24 mouse cellular contexts compared by ENCODE assay signal in genomic region chr11:118343629-118344028, GRCm38 (mm10). TPM values are rescaled to one million over a fixed set of nuclear protein-coding genes. Genes with fewer than 3 reads are reported as not detected.
DNase-seq lines count a peak whose midpoint lies in the region; ATAC-seq and TF ChIP-seq lines count a peak whose summit lies in the region.
"Had no signal": no experiment of that assay in that cellular context is flagged by ENCODE, and none has a peak within 500 bp of the region (broad histone marks: within the 10 kb centered on the region; RNA-seq: fewer than 3 reads in every experiment).

No protein-coding gene starts in this region.

- no peaks in the 10 kb centered on the region for H3K27me3 ChIP-seq in forebrain, embryonic 11.5 days (ENCODE audit: control insufficient read depth, insufficient read depth, low read length)
- H3K27me3 ChIP-seq in forebrain, postnatal 0 days (ENCODE audit: insufficient read depth, low read length), result no peaks in the 10 kb centered on the region
- H3K27me3 ChIP-seq in limb, embryonic 15.5 days, result no peaks in the 10 kb centered on the region
- no peaks in the 10 kb centered on the region for H3K27me3 ChIP-seq in limb, embryonic 10.5 days (ENCODE audit: low read depth, poor library complexity, severe bottlenecking)
- H3K27me3 ChIP-seq in CH12.LX (replicated peaks), result peaks cover 16% of the 10 kb centered on the region
- H3K27me3 ChIP-seq: hindbrain, embryonic 12.5 days; hindbrain, embryonic 15.5 days had no signal

- TF ChIP-seq EP300 in CH12.LX (IDR thresholded peaks at IDR 0.05; ENCODE audit: low read length), result peak; percentile 51

- TF ChIP-seq RAD21 in CH12.LX (IDR thresholded peaks at IDR 0.05; ENCODE audit: low read depth, low read length), result no peak

- H3K9ac ChIP-seq in forebrain, embryonic 11.5 days (ENCODE audit: low read length), result no peak overlapping the region
- no peak overlapping the region for H3K9ac ChIP-seq in forebrain, postnatal 0 days
- H3K9ac ChIP-seq in limb, embryonic 15.5 days, result no peak overlapping the region
- no peak overlapping the region for H3K9ac ChIP-seq in CH12.LX (ENCODE audit: insufficient read depth, low read depth)
- H3K9ac ChIP-seq: hindbrain, embryonic 12.5 days; hindbrain, embryonic 15.5 days had no signal

- H3K4me2 ChIP-seq in forebrain, embryonic 11.5 days (ENCODE audit: low read depth, low read length, severe bottlenecking), result no peak overlapping the region
- no peak overlapping the region for H3K4me2 ChIP-seq in forebrain, postnatal 0 days (ENCODE audit: low read depth)
- no peak overlapping the region for H3K4me2 ChIP-seq in limb, embryonic 15.5 days
- no peak overlapping the region for H3K4me2 ChIP-seq in CH12.LX (ENCODE audit: insufficient read depth, low read depth, poor library complexity, severe bottlenecking)
- H3K4me2 ChIP-seq: heart, embryonic 11.5 days; hindbrain, embryonic 12.5 days; hindbrain, embryonic 15.5 days had no signal

- in situ Hi-C loops in CH12.LX (cut with MboI; ENCODE audit: low pct_ligation_motif_present, low pct_unique_long_range_greater_than_20kb, low sequenced_read_pairs), result no loop called here

- H3K9me3 ChIP-seq in forebrain, embryonic 11.5 days (ENCODE audit: control insufficient read depth, low read length), result no peaks in the 10 kb centered on the region
- no peaks in the 10 kb centered on the region for H3K9me3 ChIP-seq in forebrain, postnatal 0 days (ENCODE audit: low read length)
- H3K9me3 ChIP-seq in limb, embryonic 15.5 days, result no peaks in the 10 kb centered on the region
- H3K9me3 ChIP-seq in limb, embryonic 10.5 days (replicated peaks), result no peaks in the 10 kb centered on the region
- no peaks in the 10 kb centered on the region for H3K9me3 ChIP-seq in CH12.LX (replicated peaks; ENCODE audit: low read length)
- H3K9me3 ChIP-seq: hindbrain, embryonic 12.5 days; hindbrain, embryonic 15.5 days had no signal

- intact Hi-C loops in gastrocnemius, adult 2 months (cut with DNase I), result no loop called here
- intact Hi-C loops in heart, postnatal 25 days (cut with DNase I), result no loop called here

- WGBS in forebrain, embryonic 11.5 days, result 92% methylated on average over 2 of the region's 2 CpGs
- 78% methylated on average over 2 of the region's 2 CpGs for WGBS in forebrain, postnatal 0 days
- WGBS in limb, embryonic 15.5 days, result 72% methylated on average over 2 of the region's 2 CpGs
- WGBS in limb, embryonic 10.5 days, result 94% methylated on average over 2 of the region's 2 CpGs

- dilution Hi-C loops in CH12.LX (cut with MboI; ENCODE audit: extremely low pct_ligation_motif_present, extremely low pct_unique_long_range_greater_than_20kb, low sequenced_read_pairs), result no loop called here

- no peaks in the 10 kb centered on the region for H3K79me2 ChIP-seq in CH12.LX (replicated peaks; ENCODE audit: control insufficient read depth, extremely low read depth, insufficient read depth, poor library complexity, severe bottlenecking)

- no peak for TF ChIP-seq CTCF in forebrain, postnatal 0 days (IDR thresholded peaks at IDR 0.05; ENCODE audit: low read depth)
- TF ChIP-seq CTCF in gastrocnemius, adult 2 months (IDR thresholded peaks at IDR 0.05), result no peak
- no peak for TF ChIP-seq CTCF in CH12.LX (conservative IDR thresholded peaks at IDR 0.05 in 1 of 2, IDR thresholded peaks at IDR 0.05 in 1 of 2; ENCODE audit: low read depth in 2 of 2, low read length in 2 of 2)

- ATAC-seq in forebrain, embryonic 11.5 days (replicated peaks; ENCODE audit: low FRiP score), result no peak
- ATAC-seq in forebrain, postnatal 0 days, result no peak
- ATAC-seq in limb, embryonic 15.5 days (ENCODE audit: insufficient number of reproducible peaks, low FRiP score, low TSS enrichment, low read depth), result no peak
- ATAC-seq: activated CD4-positive, CD25-positive, alpha-beta regulatory T cell, adult 4 months; CD4-positive, CD25-positive, alpha-beta regulatory T cell, adult 4 months; intestine, postnatal 0 days had no signal

- H3K36me3 ChIP-seq in forebrain, embryonic 11.5 days (ENCODE audit: control insufficient read depth, insufficient read depth, low read length), result no peaks in the 10 kb centered on the region
- no peaks in the 10 kb centered on the region for H3K36me3 ChIP-seq in forebrain, postnatal 0 days (ENCODE audit: insufficient read depth)
- peaks cover 14% of the 10 kb centered on the region; the same call in 1 of the 2 replicates for H3K36me3 ChIP-seq in limb, embryonic 15.5 days
- H3K36me3 ChIP-seq in limb, embryonic 10.5 days, result peaks cover 20% of the 10 kb centered on the region; the same call in 1 of the 2 replicates
- no peaks in the 10 kb centered on the region for H3K36me3 ChIP-seq in CH12.LX (replicated peaks in 1 of 2; ENCODE audit: control insufficient read depth in 1 of 2, insufficient read depth in 1 of 2, low read length in 1 of 2)
- H3K36me3 ChIP-seq: hindbrain, embryonic 12.5 days; hindbrain, embryonic 15.5 days had no signal

- H3K27ac ChIP-seq in forebrain, embryonic 11.5 days (ENCODE audit: low read depth, low read length), result 0 out of 2 replicates have a peak overlapping the region, but pooled peaks have one; percentile 18
- no peak overlapping the region; the same call in 1 of the 2 replicates for H3K27ac ChIP-seq in forebrain, postnatal 0 days (ENCODE audit: low read depth, low read length)
- peak overlapping the region; percentile 4 for H3K27ac ChIP-seq in gastrocnemius, adult 2 months
- peak overlapping the region; percentile 2; the same call in 1 of the 2 replicates for H3K27ac ChIP-seq in limb, embryonic 15.5 days
- no peak overlapping the region for H3K27ac ChIP-seq in limb, embryonic 10.5 days
- no peak overlapping the region for H3K27ac ChIP-seq in CH12.LX (ENCODE audit: insufficient read depth, low read depth)

- TF ChIP-seq POLR2A in CH12.LX (IDR thresholded peaks at IDR 0.05; ENCODE audit: low read depth, low read length), result no peak

- peaks cover 15% of the 10 kb centered on the region for H3K4me1 ChIP-seq in forebrain, embryonic 11.5 days (replicated peaks; ENCODE audit: control insufficient read depth, insufficient read depth, low read length)
- H3K4me1 ChIP-seq in forebrain, postnatal 0 days (ENCODE audit: insufficient read depth), result peaks cover 9% of the 10 kb centered on the region
- H3K4me1 ChIP-seq in limb, embryonic 15.5 days, result peaks cover 64% of the 10 kb centered on the region
- peaks cover 48% of the 10 kb centered on the region for H3K4me1 ChIP-seq in limb, embryonic 10.5 days
- H3K4me1 ChIP-seq in CH12.LX (ENCODE audit: control insufficient read depth in 1 of 2, insufficient read depth in 2 of 2), result peaks cover 24 to 57% of the 10 kb centered on the region in 2 experiments

- no peak for DNase-seq in forebrain, embryonic 11.5 days (ENCODE audit: low spot score)
- DNase-seq in forebrain, postnatal 0 days, result no peak
- DNase-seq in gastrocnemius, adult 2 months, result no peak
- DNase-seq in gastrocnemius, adult 8-10 months (ENCODE audit: low spot score in 2 of 2), result no peak
- DNase-seq in limb, embryonic 10.5 days (ENCODE audit: low spot score), result no peak
- DNase-seq in CH12.LX (ENCODE audit: extremely low read depth), result peak; percentile 20
- no peak for DNase-seq in heart, postnatal 25 days (ENCODE audit: low spot score)
- DNase-seq: adrenal gland, adult 8-10 months; adrenal gland, postnatal 25 days; B cell, adult 2 months; cerebellum, adult 11-12 months; cerebellum, adult 9-10 months; cerebellum, postnatal 14 days; gastrocnemius, postnatal 14 days; heart, adult 11 months; heart, postnatal 36 days; kidney, adult 8-10 months had no signal

- no peak overlapping the region for H3K4me3 ChIP-seq in forebrain, embryonic 11.5 days (ENCODE audit: low read depth, low read length)
- no peak overlapping the region for H3K4me3 ChIP-seq in forebrain, postnatal 0 days (ENCODE audit: low read depth, low read length)
- no peak overlapping the region for H3K4me3 ChIP-seq in gastrocnemius, adult 2 months
- H3K4me3 ChIP-seq in limb, embryonic 15.5 days, result no peak overlapping the region
- H3K4me3 ChIP-seq in limb, embryonic 10.5 days, result no peak overlapping the region
- no peak overlapping the region for H3K4me3 ChIP-seq in CH12.LX (replicated peaks in 1 of 3; ENCODE audit: low read depth in 2 of 3, low read length in 2 of 3, poor library complexity in 1 of 3)
- H3K4me3 ChIP-seq: hindbrain, embryonic 12.5 days; hindbrain, embryonic 15.5 days had no signal

RNA-seq across cellular contexts. Expression of gene Cep295nl, which starts 1.3 kb away (rescaled TPM):
- polyA plus RNA-seq in forebrain, embryonic 11.5 days (2014; fragmentation: Nextera tagmentation; extraction: Ambion mirVana), result 0.44 and 0.60 TPM in 2 replicates
- 0.33 and 1.5 TPM in 2 replicates for total RNA-seq in forebrain, postnatal 0 days (2014; rRNA removed)
- polyA plus RNA-seq in forebrain, postnatal 0 days (2015; fragmentation: Nextera tagmentation; extraction: Ambion mirVana), result 0.14 and 0.21 TPM in 2 replicates
- total RNA-seq in gastrocnemius, adult 2 months (2021), result 1 to 10 TPM; 1.0 to 1.1 TPM
- total RNA-seq in gastrocnemius, adult 8-10 months (2022), result 1 to 10 TPM in 1 of 4 experiments, under 1 TPM in 3; 0.41 to 1.0 (median 0.94) TPM
- polyA plus RNA-seq in limb, embryonic 15.5 days (2015; fragmentation: Nextera tagmentation; extraction: Ambion mirVana), result 1.2 and 1.5 TPM in 2 replicates
- polyA plus RNA-seq in limb, embryonic 10.5 days (2016; fragmentation: Nextera tagmentation; extraction: Ambion mirVana), result 0.61 and 1.1 TPM in 2 replicates
- not detected in 2 replicates for total RNA-seq in CH12.LX (2012; rRNA removed)
- total RNA-seq in CH12.LX (2014; rRNA removed), result not detected in 2 replicates
- polyA plus RNA-seq in CH12.LX (2012; ENCODE audit: insufficient read length, low read depth), result not detected in 2 replicates
- total RNA-seq in heart, postnatal 25 days (2021), result 1 to 10 TPM in 1 of 2 experiments, under 1 TPM in 1; 0.84 to 1.1 TPM

RNA-seq across cellular contexts. Expression of gene Timp2, which starts 11.9 kb away (rescaled TPM):
- 48.0 and 50.8 TPM in 2 replicates for polyA plus RNA-seq in forebrain, embryonic 11.5 days (2014; fragmentation: Nextera tagmentation; extraction: Ambion mirVana)
- total RNA-seq in forebrain, postnatal 0 days (2014; rRNA removed), result 174 and 208 TPM in 2 replicates
- 121 and 165 TPM in 2 replicates for polyA plus RNA-seq in forebrain, postnatal 0 days (2015; fragmentation: Nextera tagmentation; extraction: Ambion mirVana)
- total RNA-seq in gastrocnemius, adult 2 months (2021), result 100 to 1,000 TPM in 1 of 2 experiments, 10 to 100 TPM in 1; 70.1 to 115 TPM
- total RNA-seq in gastrocnemius, adult 8-10 months (2022), result 10 to 100 TPM; 41.0 to 82.5 (median 52.4) TPM
- 140 and 168 TPM in 2 replicates for polyA plus RNA-seq in limb, embryonic 15.5 days (2015; fragmentation: Nextera tagmentation; extraction: Ambion mirVana)
- polyA plus RNA-seq in limb, embryonic 10.5 days (2016; fragmentation: Nextera tagmentation; extraction: Ambion mirVana), result 35.4 and 49.6 TPM in 2 replicates
- total RNA-seq in CH12.LX (2012; rRNA removed) (0.34 and 0.38 TPM in 2 replicates), CH12.LX (2014; rRNA removed) (0.12 TPM in 1 of 2 replicates, not detected in the other)
- polyA plus RNA-seq in CH12.LX (2012; ENCODE audit: insufficient read length, low read depth), result 0.57 TPM in 1 of 2 replicates, not detected in the other
- 100 to 1,000 TPM; 121 to 138 TPM for total RNA-seq in heart, postnatal 25 days (2021)

RNA-seq across cellular contexts. Expression of gene Usp36, which starts 53.6 kb away (rescaled TPM):
- 16.7 and 17.3 TPM in 2 replicates for polyA plus RNA-seq in forebrain, embryonic 11.5 days (2014; fragmentation: Nextera tagmentation; extraction: Ambion mirVana)
- 17.1 and 22.1 TPM in 2 replicates for total RNA-seq in forebrain, postnatal 0 days (2014; rRNA removed)
- polyA plus RNA-seq in forebrain, postnatal 0 days (2015; fragmentation: Nextera tagmentation; extraction: Ambion mirVana), result 6.7 and 9.5 TPM in 2 replicates
- total RNA-seq in gastrocnemius, adult 2 months (2021), result 10 to 100 TPM; 15.7 to 17.4 TPM
- total RNA-seq in gastrocnemius, adult 8-10 months (2022), result 10 to 100 TPM; 13.1 to 16.7 (median 14.8) TPM
- polyA plus RNA-seq in limb, embryonic 15.5 days (2015; fragmentation: Nextera tagmentation; extraction: Ambion mirVana), result 21.0 and 21.3 TPM in 2 replicates
- polyA plus RNA-seq in limb, embryonic 10.5 days (2016; fragmentation: Nextera tagmentation; extraction: Ambion mirVana), result 25.6 and 27.4 TPM in 2 replicates
- total RNA-seq in CH12.LX (2012; rRNA removed) (19.5 and 25.5 TPM in 2 replicates), CH12.LX (2014; rRNA removed) (9.8 and 10.7 TPM in 2 replicates)
- polyA plus RNA-seq in CH12.LX (2012; ENCODE audit: insufficient read length, low read depth), result 38.7 and 42.6 TPM in 2 replicates
- total RNA-seq in heart, postnatal 25 days (2021), result 10 to 100 TPM; 12.0 to 14.5 TPM

RNA-seq across cellular contexts. Expression of gene Lgals3bp, which starts 58.3 kb away (rescaled TPM):
- polyA plus RNA-seq in forebrain, embryonic 11.5 days (2014; fragmentation: Nextera tagmentation; extraction: Ambion mirVana), result 0.71 and 1.1 TPM in 2 replicates
- total RNA-seq in forebrain, postnatal 0 days (2014; rRNA removed), result 15.5 and 15.6 TPM in 2 replicates
- 13.7 and 16.4 TPM in 2 replicates for polyA plus RNA-seq in forebrain, postnatal 0 days (2015; fragmentation: Nextera tagmentation; extraction: Ambion mirVana)
- 10 to 100 TPM; 12.0 to 17.0 TPM for total RNA-seq in gastrocnemius, adult 2 months (2021)
- 10 to 100 TPM; 12.3 to 16.0 (median 14.3) TPM for total RNA-seq in gastrocnemius, adult 8-10 months (2022)
- polyA plus RNA-seq in limb, embryonic 15.5 days (2015; fragmentation: Nextera tagmentation; extraction: Ambion mirVana), result 8.0 and 11.5 TPM in 2 replicates
- polyA plus RNA-seq in limb, embryonic 10.5 days (2016; fragmentation: Nextera tagmentation; extraction: Ambion mirVana), result 2.7 and 3.4 TPM in 2 replicates
- total RNA-seq in CH12.LX (2012; rRNA removed) (67.3 and 93.0 TPM in 2 replicates), CH12.LX (2014; rRNA removed) (134 and 146 TPM in 2 replicates)
- 310 and 338 TPM in 2 replicates for polyA plus RNA-seq in CH12.LX (2012; ENCODE audit: insufficient read length, low read depth)
- total RNA-seq in heart, postnatal 25 days (2021), result 10 to 100 TPM; 19.2 to 24.0 TPM

Comparison
In these comparisons a context has a peak if more than half of its experiments do, and no peak if none do; other contexts are left out.
1. H3K27ac ChIP-seq: peak in forebrain, embryonic 11.5 days (single experiment), gastrocnemius, adult 2 months (single experiment) and limb, embryonic 15.5 days (single experiment); none in forebrain, postnatal 0 days (single experiment), limb, embryonic 10.5 days (single experiment) and CH12.LX (single experiment).
2. RNA of gene Timp2, which starts 11.9 kb away (total RNA-seq): 174 to 208 TPM in forebrain, postnatal 0 days, 121 to 138 TPM in heart, postnatal 25 days, 70.1 to 115 TPM in gastrocnemius, adult 2 months and 41.0 to 82.5 TPM in gastrocnemius, adult 8-10 months; 0.12 to 0.38 TPM in CH12.LX; every median in the first group is over 10 times any median in the second.